Mouse (Mus musculus) kidney, postnatal 36 days (tissue): ENCODE measurements around the gene Tfap2c.

Experiments
- DNase-seq, 2 experiments: peaks; one replicate each; pipeline ENCODE4 v3.0.0; 2021 to 2022; ENCODE audit warnings: mixed read lengths in 2 of 2

Gene Tfap2c

GRCm38 (mm10) chr2:172549371-172550155 lies at the start of gene Tfap2c:
Tfap2c (plus strand) TSS chr2:172549593.
- DNase-seq = peak; percentile 20 to 51

- no peak for DNase-seq
Measured at GRCm38 (mm10) chr2:172500752-172501316, 48.6 kb upstream of the Tfap2c start.

- DNase-seq = peak; percentile 6 to 45
Measured at GRCm38 (mm10) chr2:172501341-172501740, 48.1 kb upstream of the Tfap2c start.

- DNase-seq = no peak
Measured at GRCm38 (mm10) chr2:172502168-172502567, 47.2 kb upstream of the Tfap2c start.

- peak; percentile 63 to 79 for DNase-seq
Measured at GRCm38 (mm10) chr2:172506121-172506520, 43.3 kb upstream of the Tfap2c start.

GRCm38 (mm10) chr2:172510056-172510712 lies 39.2 kb upstream of the Tfap2c start:
- DNase-seq = no peak

GRCm38 (mm10) chr2:172510899-172511298 lies 38.5 kb upstream of the Tfap2c start:
- no peak for DNase-seq

- no peak for DNase-seq
Measured at GRCm38 (mm10) chr2:172516407-172516992, 32.9 kb upstream of the Tfap2c start.

- no peak for DNase-seq
Measured at GRCm38 (mm10) chr2:172520616-172521371, 28.6 kb upstream of the Tfap2c start.

GRCm38 (mm10) chr2:172522528-172522927 lies 26.9 kb upstream of the Tfap2c start:
- DNase-seq = no peak

GRCm38 (mm10) chr2:172527175-172527574 lies 22.2 kb upstream of the Tfap2c start:
- DNase-seq = no peak

GRCm38 (mm10) chr2:172543987-172544386 lies 5.4 kb upstream of the Tfap2c start:
- no peak for DNase-seq

- DNase-seq = no peak
Measured at GRCm38 (mm10) chr2:172544601-172545127, 4.7 kb upstream of the Tfap2c start.

GRCm38 (mm10) chr2:172545592-172546235 lies 3.7 kb upstream of the Tfap2c start:
- DNase-seq = no peak

- no peak for DNase-seq
Measured at GRCm38 (mm10) chr2:172546551-172546950, 2.8 kb upstream of the Tfap2c start.

- peak; percentile 16 to 57 for DNase-seq
Measured at GRCm38 (mm10) chr2:172547116-172547515, 2.3 kb upstream of the Tfap2c start.

- DNase-seq = peak in 1 of 2 experiments; percentile 5
Measured at GRCm38 (mm10) chr2:172547807-172548586, 1.4 kb upstream of the Tfap2c start.

GRCm38 (mm10) chr2:172548672-172549255 lies 629 bp upstream of the Tfap2c start:
- peak in 1 of 2 experiments; percentile 3 for DNase-seq

- peak; percentile 29 to 72 for DNase-seq
Measured at GRCm38 (mm10) chr2:172550364-172551080, 1.1 kb downstream of the Tfap2c start.
